Mouse (Mus musculus) ES-Bruce4 (cell line): ENCODE measurements at regions not wholly inside any gene's neighbourhood (a gene's known extent, or its start where the extent isn't known, plus 50 kb on each side); places are given as distances from the start of the nearest gene placed in this dataset.

ENCODE experiments used
- H3K27ac ChIP-seq: 2 replicates; pipeline ENCODE4 v1.5.1; 2012; ENCODE audit warnings: low read length, inconsistent platforms; ENCODE audit not compliant: insufficient read depth
- H3K27me3 ChIP-seq: 2 replicates; pipeline ENCODE4 v1.6.1; 2012; ENCODE audit warnings: mild to moderate bottlenecking, low read length, inconsistent platforms; ENCODE audit not compliant: control insufficient read depth, poor library complexity, insufficient read depth, severe bottlenecking
- H3K36me3 ChIP-seq: 2 replicates; pipeline ENCODE4 v1.6.1; 2012; ENCODE audit warnings: inconsistent platforms, mild to moderate bottlenecking, low read length, moderate library complexity; ENCODE audit not compliant: control insufficient read depth, poor library complexity, insufficient read depth, severe bottlenecking
- H3K4me1 ChIP-seq: one replicate; pipeline ENCODE4 v1.8.1; 2011; ENCODE audit warnings: low read length; ENCODE audit not compliant: control insufficient read depth, insufficient read depth
- H3K4me3 ChIP-seq: 2 replicates; pipeline ENCODE4 v1.5.1; 2011; ENCODE audit warnings: low read depth, mild to moderate bottlenecking, low read length
- H3K9ac ChIP-seq: 2 replicates; pipeline ENCODE4 v1.6.1; 2012; ENCODE audit warnings: low read depth, mild to moderate bottlenecking, inconsistent platforms; ENCODE audit not compliant: poor library complexity, severe bottlenecking
- H3K9me3 ChIP-seq: replicated peaks from 2 replicates; pipeline ENCODE4 v1.6.1; 2012; ENCODE audit warnings: mild to moderate bottlenecking, low read length, inconsistent platforms; ENCODE audit not compliant: control insufficient read depth, poor library complexity, insufficient read depth, severe bottlenecking
- CTCF ChIP-seq: IDR thresholded peaks from one replicate; pipeline ENCODE4 v1.8.1; 2011; ENCODE audit warnings: low read depth, low read length
- EP300 ChIP-seq: IDR thresholded peaks from 2 replicates; pipeline ENCODE4 v1.6.1; 2011; ENCODE audit warnings: low read depth, low read length; ENCODE audit not compliant: insufficient read depth
- POLR2A ChIP-seq: IDR thresholded peaks from one replicate; pipeline ENCODE4 v1.8.1; 2011; ENCODE audit warnings: low read length; ENCODE audit not compliant: insufficient read depth

- Histone ChIP-seq H3K9ac (no peak overlapping the region), H3K4me3 (no peak overlapping the region), H3K9me3 (peaks cover 6% of the 10 kb centered on the region; the same call in 1 of the 2 replicates)
Observed at GRCm38 (mm10) chr14:48330965-48331622, 114.8 kb upstream of the Tmem260 start.

GRCm38 (mm10) chr14:48331623-48332000 lies 114.3 kb upstream of the Tmem260 start:
- Histone ChIP-seq H3K4me1 (no peaks in the 10 kb centered on the region), H3K27ac (no peak overlapping the region), H3K36me3 (no peaks in the 10 kb centered on the region), H3K4me3 (no peak overlapping the region), H3K9ac (no peak overlapping the region), H3K27me3 (no peaks in the 10 kb centered on the region), H3K9me3 (peaks cover 6% of the 10 kb centered on the region; the same call in 1 of the 2 replicates)
- no peak for TF ChIP-seq CTCF
- TF ChIP-seq POLR2A: no peak
- no peak for TF ChIP-seq EP300

More at GRCm38 (mm10) chr14:48330965-48331622, 114.8 kb upstream of the Tmem260 start:
- Histone ChIP-seq H3K27ac (no peak overlapping the region), H3K27me3 (no peaks in the 10 kb centered on the region), H3K36me3 (no peaks in the 10 kb centered on the region), H3K4me1 (no peaks in the 10 kb centered on the region)
- TF ChIP-seq POLR2A (no peak), CTCF (no peak), EP300 (no peak)

GRCm38 (mm10) chr14:48332193-48332592 lies 113.7 kb upstream of the Tmem260 start:
- Histone ChIP-seq H3K9ac (no peak overlapping the region), H3K4me1 (no peaks in the 10 kb centered on the region), H3K4me3 (no peak overlapping the region), H3K27ac (no peak overlapping the region), H3K9me3 (peaks cover 6% of the 10 kb centered on the region; the same call in 1 of the 2 replicates), H3K27me3 (no peaks in the 10 kb centered on the region), H3K36me3 (no peaks in the 10 kb centered on the region)
- TF ChIP-seq EP300 (no peak), CTCF (no peak), POLR2A (no peak)

GRCm38 (mm10) chr14:48332660-48333059 lies 113.3 kb upstream of the Tmem260 start:
- Histone ChIP-seq H3K9ac (no peak overlapping the region), H3K4me1 (no peaks in the 10 kb centered on the region), H3K4me3 (no peak overlapping the region), H3K27me3 (no peaks in the 10 kb centered on the region), H3K27ac (no peak overlapping the region), H3K9me3 (peaks cover 6% of the 10 kb centered on the region; the same call in 1 of the 2 replicates), H3K36me3 (no peaks in the 10 kb centered on the region)
- TF ChIP-seq EP300: no peak

- Histone ChIP-seq H3K4me1 (no peaks in the 10 kb centered on the region), H3K27ac (no peak overlapping the region)
Observed at GRCm38 (mm10) chr14:48334106-48334809, 111.7 kb upstream of the Tmem260 start.

GRCm38 (mm10) chr14:48339434-48339833 lies 106.5 kb upstream of the Tmem260 start:
- H3K4me1 ChIP-seq: no peaks in the 10 kb centered on the region
- H3K9me3 ChIP-seq: no peaks in the 10 kb centered on the region
- H3K27me3 ChIP-seq: no peaks in the 10 kb centered on the region
- TF ChIP-seq CTCF: peak; percentile 30
- TF ChIP-seq EP300: no peak
- H3K27ac ChIP-seq: no peak overlapping the region
- no peak overlapping the region for H3K4me3 ChIP-seq
- H3K9ac ChIP-seq: no peak overlapping the region
- no peaks in the 10 kb centered on the region for H3K36me3 ChIP-seq

More at GRCm38 (mm10) chr14:48334106-48334809, 111.7 kb upstream of the Tmem260 start:
- Histone ChIP-seq H3K9ac (no peak overlapping the region), H3K27me3 (no peaks in the 10 kb centered on the region), H3K36me3 (no peaks in the 10 kb centered on the region), H3K9me3 (no peaks in the 10 kb centered on the region), H3K4me3 (no peak overlapping the region)
- TF ChIP-seq CTCF (no peak), EP300 (no peak), POLR2A (no peak)
